Mouse (Mus musculus): ENCODE measurements at regions not wholly inside any gene's neighbourhood (a gene's known extent, or its start where the extent isn't known, plus 50 kb on each side); places are given as distances from the start of the nearest gene placed in this dataset.

DNA sequence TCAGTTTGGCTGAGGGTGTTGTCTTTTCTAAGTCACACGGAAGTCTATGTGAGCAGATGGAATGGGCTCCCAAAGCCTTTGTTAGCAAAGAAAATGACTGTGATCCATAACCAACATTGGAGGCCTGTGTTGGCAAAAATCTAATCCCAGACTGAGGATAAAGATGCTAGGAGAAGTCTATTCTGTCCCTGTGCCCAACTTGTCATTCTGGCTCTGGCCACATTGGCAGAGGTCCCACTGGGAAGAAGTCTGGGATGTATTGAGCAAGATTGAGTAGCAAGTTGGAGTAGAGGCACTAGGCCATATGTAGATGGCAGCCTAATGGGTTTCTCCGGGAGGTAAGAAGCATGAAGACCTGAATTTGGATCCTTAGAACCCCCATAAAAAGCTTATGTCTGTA lies 54.1 kb downstream of the Nog start:
- TF ChIP-seq CTCF (IDR thresholded peaks at IDR 0.05; ENCODE audit: low read depth, low read length) (no peak), POLR2A (IDR thresholded peaks at IDR 0.05; ENCODE audit: borderline replicate concordance, low read depth, low read length) (no peak)

Measured in bone marrow macrophage, adult 2 months (primary cell).